Mouse (Mus musculus) kidney, embryonic 16.5 days (tissue): Measurements from ENCODE around the gene Bcan. TPM values are rescaled to one million over a fixed set of nuclear protein-coding genes. Genes with fewer than 3 reads are reported as not detected.

Experiments used
- ATAC-seq: fragments of 200-750 bp; cut with Nextera tagmentation; 2 replicates; pipeline ENCODE4 v1.8.0; 2017; ENCODE audit warnings: moderate TSS enrichment; ENCODE audit not compliant: low FRiP score, low TSS enrichment
- H3K27ac ChIP-seq: fragments of 300-500 bp; sonication (generic); 2 replicates; pipeline ENCODE4 v1.5.1; 2014; ENCODE audit warnings: low read length
- H3K27me3 ChIP-seq: fragments of 300-500 bp; sonication (generic); 2 replicates; pipeline ENCODE4 v1.6.1; 2014; ENCODE audit warnings: low read length, control low read depth, mixed read lengths; ENCODE audit not compliant: insufficient read depth
- H3K36me3 ChIP-seq: fragments of 300-500 bp; sonication (generic); 2 replicates; pipeline ENCODE4 v1.6.1; 2014; ENCODE audit warnings: low read length, control low read depth, mixed read lengths; ENCODE audit not compliant: insufficient read depth
- H3K4me1 ChIP-seq: fragments of 300-500 bp; sonication (generic); 2 replicates; pipeline ENCODE4 v1.6.1; 2014; ENCODE audit warnings: low read length, control low read depth, mixed read lengths; ENCODE audit not compliant: insufficient read depth
- H3K4me2 ChIP-seq: fragments of 300-500 bp; sonication (generic); replicated peaks from 2 replicates; pipeline ENCODE4 v1.6.1; 2014; ENCODE audit warnings: low read depth, low read length
- H3K4me3 ChIP-seq: fragments of 300-500 bp; sonication (generic); 2 replicates; pipeline ENCODE4 v1.5.1; 2014; ENCODE audit warnings: mild to moderate bottlenecking, low read length
- H3K9ac ChIP-seq: fragments of 300-500 bp; sonication (generic); replicated peaks from 2 replicates; pipeline ENCODE4 v1.6.1; 2014; ENCODE audit warnings: low read length
- H3K9me3 ChIP-seq: fragments of 300-500 bp; sonication (generic); 2 replicates; pipeline ENCODE4 v1.6.1; 2016; ENCODE audit warnings: low read length, control low read depth
- WGBS: fragments of 180-500 bp; shearing (Covaris S2); extraction: QIAGEN DNeasy Blood & Tissue Kit; methylation state at CpG from one replicate; pipeline ENCODE4 v1.1.7; 2014; 5-methylcytosine and 5-hydroxymethylcytosine counted together
- polyA plus RNA-seq: library from polyadenylated mRNA; unstranded; fragments of >200 nt; fragmentation: Nextera tagmentation; extraction: Ambion mirVana; gene quantifications from 2 replicates; pipeline ENCODE4 v1.2.1, GENCODE M21; 2015

The Bcan gene
- polyA plus RNA-seq: 0.10 TPM in 1 of 2 replicates, not detected in the other

GRCm38 (mm10) chr3:88000181-88000580 lies at the start of gene Bcan:
Gene Bcan, minus strand, starts transcription at chr3:88000230.
- Histone ChIP-seq H3K9me3 (no peaks in the 10 kb centered on the region), H3K36me3 (no peaks in the 10 kb centered on the region), H3K4me1 (peaks cover 18% of the 10 kb centered on the region), H3K4me2 (peak within 1 kb of the TSS; percentile 63), H3K4me3 (peak within 1 kb of the TSS; percentile 46), H3K27me3 (peaks cover 84% of the 10 kb centered on the region), H3K9ac (0 out of 2 replicates have a peak within 1 kb of the TSS, but pooled peaks have one; percentile 11), H3K27ac (no peak within 1 kb of the TSS)
- WGBS: 0% methylated on average over 32 of the region's 39 CpGs
- ATAC-seq: no peak

DNA sequence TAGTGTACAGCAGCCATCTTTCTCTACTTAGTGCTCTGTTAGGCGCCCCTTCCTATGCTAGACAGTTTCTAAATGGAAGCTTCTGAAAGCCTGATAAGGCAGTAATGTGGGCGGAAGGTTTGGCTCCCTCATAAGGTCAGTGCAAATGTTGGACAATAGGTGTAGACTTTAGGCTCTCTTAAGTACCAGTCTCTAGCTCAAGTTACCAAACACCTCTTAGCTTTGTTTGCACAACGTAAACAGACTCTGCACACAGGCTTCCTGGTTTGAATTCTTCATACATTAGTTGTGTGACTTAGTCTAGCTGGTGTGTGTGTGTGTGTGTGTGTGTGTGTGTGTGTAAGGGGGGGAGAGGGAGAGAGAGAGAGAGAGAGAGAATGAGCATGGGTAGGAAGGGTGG lies 49.5 kb upstream of the Bcan start:
- no peak for ATAC-seq
- H3K9me3 ChIP-seq: peaks cover 4% of the 10 kb centered on the region; the same call in 1 of the 2 replicates
- peaks cover 30% of the 10 kb centered on the region for H3K36me3 ChIP-seq
- H3K9ac ChIP-seq: no peak overlapping the region
- no peak overlapping the region for H3K27ac ChIP-seq
- 85% methylated on average over 3 of the region's 3 CpGs for WGBS
- H3K4me1 ChIP-seq: no peaks in the 10 kb centered on the region
- H3K4me3 ChIP-seq: no peak overlapping the region
- no peak overlapping the region for H3K4me2 ChIP-seq
- H3K27me3 ChIP-seq: no peaks in the 10 kb centered on the region

DNA sequence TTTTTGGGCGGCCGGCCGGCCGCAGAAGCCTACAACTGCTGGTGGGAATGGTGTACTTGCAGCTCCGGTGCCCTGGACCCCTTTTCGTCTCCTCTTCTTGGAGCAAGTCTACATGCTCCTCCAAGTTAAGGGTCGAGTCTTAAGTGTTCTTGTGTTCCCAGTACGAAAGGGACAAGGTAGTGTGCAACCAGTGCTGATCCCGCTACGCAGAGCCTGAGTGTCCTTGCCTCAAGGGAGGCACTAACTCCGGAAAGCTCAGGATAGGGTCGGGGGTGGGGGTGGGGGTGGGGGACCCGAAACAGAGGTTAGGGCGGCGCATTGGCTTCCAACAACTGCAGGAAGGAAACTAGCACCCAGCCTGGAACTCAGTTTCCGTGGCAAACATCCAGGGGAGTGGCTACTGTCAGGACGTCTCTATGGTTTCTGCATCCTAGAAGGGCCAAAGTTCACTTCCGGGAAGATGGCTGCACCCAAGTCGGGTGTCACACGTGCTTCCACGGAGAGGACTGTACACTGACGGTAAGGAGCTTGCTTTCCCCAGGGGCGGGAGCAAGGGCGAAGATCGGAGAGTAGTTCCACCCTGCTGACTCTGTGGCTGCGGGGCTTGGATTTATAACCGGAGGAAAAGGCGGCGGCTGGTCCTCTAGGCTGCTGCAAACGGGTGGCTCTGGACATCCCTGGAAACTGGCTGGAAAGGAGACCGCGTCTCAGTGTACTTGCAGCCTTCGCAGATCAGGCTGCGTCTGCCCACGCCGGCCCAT lies 42.8 kb upstream of the Bcan start, which contains the start of gene Gpatch4:
Gpatch4 (plus strand) TSS at position 448 of the 761 bp plus-strand sequence.
- Histone ChIP-seq H3K4me3 (peak within 1 kb of the TSS; percentile 94), H3K27ac (peak within 1 kb of the TSS; percentile 82), H3K36me3 (no peaks in the 10 kb centered on the region), H3K27me3 (peaks cover 9% of the 10 kb centered on the region; the same call in 1 of the 2 replicates), H3K9ac (peak within 1 kb of the TSS; percentile 72), H3K4me2 (peak within 1 kb of the TSS; percentile 80), H3K4me1 (peaks cover 9% of the 10 kb centered on the region), H3K9me3 (no peaks in the 10 kb centered on the region)
- 7% methylated on average over 36 of the region's 36 CpGs for WGBS
- peak; percentile 97 for ATAC-seq

DNA sequence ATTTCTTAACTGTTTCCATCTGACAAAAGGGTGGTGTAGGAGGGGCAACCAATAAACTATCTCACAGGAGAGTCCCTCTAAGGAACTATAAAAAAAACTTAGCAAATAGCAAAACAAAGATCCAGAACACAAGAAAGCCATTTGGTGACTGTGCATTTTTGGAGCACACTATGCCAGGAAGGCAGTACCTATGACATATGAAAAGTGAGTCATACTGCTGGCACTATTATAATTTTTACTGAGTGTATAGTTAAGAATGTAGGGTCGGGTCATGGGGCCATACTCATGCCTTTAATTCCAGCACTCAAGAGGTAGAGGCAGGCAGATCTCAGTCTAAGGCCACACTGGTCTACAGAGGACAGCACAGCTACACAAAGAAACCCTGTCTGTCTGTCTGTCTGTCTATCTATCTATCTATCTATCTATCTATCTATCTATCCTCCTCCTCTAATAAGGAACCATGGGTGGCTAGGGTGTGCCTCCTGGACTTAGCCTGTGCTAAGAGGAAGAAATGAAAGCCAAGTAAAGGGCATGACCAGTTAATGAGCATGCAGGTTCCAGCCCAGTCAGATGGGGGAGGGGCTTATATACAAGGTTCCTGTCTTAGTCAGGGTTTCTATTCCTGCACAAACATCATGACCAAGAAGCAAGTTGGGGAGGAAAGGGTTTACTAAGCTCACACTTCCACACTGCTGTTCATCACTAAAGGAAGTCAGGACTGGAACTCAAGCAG lies 35.7 kb upstream of the Bcan start:
- 65% methylated on average over 1 of the region's 1 CpGs for WGBS
- ATAC-seq: no peak
- no peak overlapping the region for H3K4me2 ChIP-seq
- H3K4me3 ChIP-seq: no peak overlapping the region
- H3K9me3 ChIP-seq: no peaks in the 10 kb centered on the region
- no peak overlapping the region for H3K27ac ChIP-seq
- H3K4me1 ChIP-seq: peaks cover 2% of the 10 kb centered on the region; the same call in 1 of the 2 replicates
- H3K9ac ChIP-seq: no peak overlapping the region
- H3K36me3 ChIP-seq: no peaks in the 10 kb centered on the region
- peaks cover 32% of the 10 kb centered on the region for H3K27me3 ChIP-seq

GRCm38 (mm10) chr3:88033506-88033905 lies 33.5 kb upstream of the Bcan start:
- no peak overlapping the region for H3K4me2 ChIP-seq
- no peaks in the 10 kb centered on the region for H3K36me3 ChIP-seq
- peaks cover 3% of the 10 kb centered on the region; the same call in 1 of the 2 replicates for H3K4me1 ChIP-seq
- H3K27me3 ChIP-seq: peaks cover 34% of the 10 kb centered on the region
- no peak for ATAC-seq
- H3K9ac ChIP-seq: no peak overlapping the region
- 66% methylated on average over 5 of the region's 5 CpGs for WGBS
- 0 out of 2 replicates have a peak, but pooled peaks cover under 1% of the 10 kb centered on the region for H3K9me3 ChIP-seq
- H3K4me3 ChIP-seq: no peak overlapping the region
- H3K27ac ChIP-seq: no peak overlapping the region

- Histone ChIP-seq H3K36me3 (no peaks in the 10 kb centered on the region), H3K27me3 (peaks cover 37% of the 10 kb centered on the region), H3K4me2 (no peak overlapping the region), H3K9me3 (peaks cover 10% of the 10 kb centered on the region; the same call in 1 of the 2 replicates), H3K4me3 (no peak overlapping the region), H3K4me1 (peaks cover 3% of the 10 kb centered on the region; the same call in 1 of the 2 replicates), H3K27ac (no peak overlapping the region), H3K9ac (no peak overlapping the region)
- WGBS: 16% methylated on average over 19 of the region's 19 CpGs
- peak; percentile 63 for ATAC-seq
Observed at GRCm38 (mm10) chr3:88030608-88031395, 30.8 kb upstream of the Bcan start.

DNA sequence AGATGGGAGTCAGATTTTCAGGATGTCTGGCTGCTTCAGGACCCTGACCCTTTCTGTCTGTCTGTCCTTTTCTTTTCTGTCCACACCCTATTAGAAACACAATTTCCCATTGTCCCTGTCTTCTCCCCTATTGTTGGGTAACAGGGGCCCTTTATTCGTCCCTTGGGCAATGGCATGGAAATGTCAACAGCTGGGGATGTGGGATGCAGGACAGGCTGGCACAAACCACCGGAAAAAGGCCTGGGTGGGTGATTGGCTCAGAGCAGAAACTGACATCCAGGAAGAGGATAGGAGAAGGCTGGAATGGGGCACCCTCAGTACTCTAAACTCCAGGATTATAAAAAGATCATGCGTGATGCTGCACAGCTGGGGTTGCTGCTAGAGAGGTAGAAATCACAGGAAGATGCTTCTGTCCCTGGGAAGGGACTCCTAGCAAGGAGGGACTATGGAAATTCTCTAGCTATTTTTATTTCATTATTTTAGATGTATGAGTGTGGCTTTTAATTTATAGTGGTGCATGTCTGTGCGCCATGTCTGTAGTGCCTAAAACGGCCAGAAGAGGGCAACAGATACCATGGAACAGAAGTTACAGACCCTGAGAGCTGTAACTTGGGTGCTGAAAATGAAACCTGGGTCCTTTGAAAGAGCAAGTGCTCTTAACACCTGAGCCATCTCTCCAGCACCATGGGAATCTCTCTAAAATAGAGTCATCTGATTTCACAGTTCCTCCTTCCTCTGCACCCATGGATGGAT lies 27.6 kb upstream of the Bcan start, which contains the start of gene Hapln2:
Hapln2 (minus strand) TSS at position 150 of the 753 bp plus-strand sequence.
- Histone ChIP-seq H3K9me3 (peaks cover 11% of the 10 kb centered on the region; the same call in 1 of the 2 replicates), H3K4me2 (no peak within 1 kb of the TSS), H3K27ac (no peak within 1 kb of the TSS), H3K9ac (no peak within 1 kb of the TSS), H3K36me3 (no peaks in the 10 kb centered on the region), H3K4me1 (peaks cover 15% of the 10 kb centered on the region), H3K27me3 (peaks cover 66% of the 10 kb centered on the region), H3K4me3 (no peak within 1 kb of the TSS)
- ATAC-seq: no peak
- WGBS: 56% methylated on average over 5 of the region's 5 CpGs

GRCm38 (mm10) chr3:88026823-88027222 lies 26.8 kb upstream of the Bcan start:
- Histone ChIP-seq H3K27ac (no peak overlapping the region), H3K4me1 (peaks cover 19% of the 10 kb centered on the region), H3K27me3 (peaks cover 67% of the 10 kb centered on the region), H3K4me2 (no peak overlapping the region), H3K9me3 (peaks cover 11% of the 10 kb centered on the region; the same call in 1 of the 2 replicates), H3K9ac (no peak overlapping the region), H3K4me3 (no peak overlapping the region), H3K36me3 (no peaks in the 10 kb centered on the region)
- no peak for ATAC-seq
- 55% methylated on average over 7 of the region's 7 CpGs for WGBS
